Mouse (Mus musculus): Measurements from ENCODE around the gene Rnasek. TPM values are rescaled to one million over a fixed set of nuclear protein-coding genes. Genes with fewer than 3 reads are reported as not detected.

The Rnasek gene
- total and polyA plus RNA-seq, 2 experiments, result 7.7 to 176 TPM

- Histone ChIP-seq H3K36me3 (ENCODE audit: control insufficient read depth, insufficient read depth, low read length) (no peaks in the 10 kb centered on the region), H3K79me2 (ENCODE audit: control insufficient read depth, insufficient read depth, low read length) (peaks cover under 1% of the 10 kb centered on the region; the same call in 1 of the 2 replicates), H3K4me1 (ENCODE audit: control insufficient read depth, insufficient read depth, low read length) (peaks cover 7% of the 10 kb centered on the region), H3K27ac (replicated peaks; ENCODE audit: insufficient read depth, low read depth, low read length) (no peak overlapping the region), H3K4me3 (ENCODE audit: insufficient read depth, low read depth, low read length) (no peak overlapping the region), H3K9ac (ENCODE audit: low read depth, low read length) (no peak overlapping the region), H3K27me3 (ENCODE audit: control insufficient read depth, insufficient read depth, low read length) (no peaks in the 10 kb centered on the region)
- TF ChIP-seq POLR2A (IDR thresholded peaks at IDR 0.05; ENCODE audit: extremely low read depth, insufficient read depth, low read length) (no peak), CTCF (IDR thresholded peaks at IDR 0.05; ENCODE audit: low read depth, low read length) (no peak)
- DNase-seq (ENCODE audit: extremely low read depth, low read depth, low spot score), result no peak
- 76% methylated on average over 12 of the region's 12 CpGs for WGBS
Measured at GRCm38 (mm10) chr11:70235254-70235900, 4.3 kb downstream of the Rnasek start.

- Histone ChIP-seq H3K27ac (replicated peaks; ENCODE audit: insufficient read depth, low read depth, low read length) (no peak overlapping the region), H3K79me2 (ENCODE audit: control insufficient read depth, insufficient read depth, low read length) (no peaks in the 10 kb centered on the region; the same call in 1 of the 2 replicates), H3K9ac (ENCODE audit: low read depth, low read length) (no peak overlapping the region), H3K36me3 (ENCODE audit: control insufficient read depth, insufficient read depth, low read length) (no peaks in the 10 kb centered on the region), H3K27me3 (ENCODE audit: control insufficient read depth, insufficient read depth, low read length) (no peaks in the 10 kb centered on the region), H3K4me3 (ENCODE audit: insufficient read depth, low read depth, low read length) (no peak overlapping the region), H3K4me1 (ENCODE audit: control insufficient read depth, insufficient read depth, low read length) (peaks cover 7% of the 10 kb centered on the region)
- 88% methylated on average over 8 of the region's 8 CpGs for WGBS
- DNase-seq (ENCODE audit: extremely low read depth, low read depth, low spot score), result no peak
- no peak for TF ChIP-seq CTCF (IDR thresholded peaks at IDR 0.05; ENCODE audit: low read depth, low read length)
- TF ChIP-seq POLR2A (IDR thresholded peaks at IDR 0.05; ENCODE audit: extremely low read depth, insufficient read depth, low read length), result no peak
Measured at GRCm38 (mm10) chr11:70234497-70234896, 5.1 kb downstream of the Rnasek start.

DNA sequence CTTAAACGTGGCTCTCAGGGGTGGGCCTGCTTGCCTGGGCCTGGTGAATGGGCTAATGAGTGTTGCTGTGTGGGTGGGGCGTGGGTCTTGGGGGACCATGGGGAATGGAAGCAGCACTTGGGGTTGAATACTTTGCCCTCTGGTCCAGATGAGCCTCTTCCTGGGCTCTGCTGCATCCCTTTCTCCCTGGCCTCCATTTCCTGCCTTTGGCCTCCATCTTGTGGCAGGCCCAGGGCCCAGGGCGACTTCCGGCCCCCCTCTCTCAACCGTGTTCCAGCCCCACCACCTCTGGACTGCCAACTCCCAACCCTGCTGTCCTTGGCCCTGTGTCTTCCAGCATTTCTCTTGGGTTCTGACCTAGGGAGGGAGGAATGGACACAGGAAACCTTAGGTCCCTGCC, 5.6 kb downstream of the Rnasek start:
- no peaks in the 10 kb centered on the region for H3K27me3 ChIP-seq (ENCODE audit: control insufficient read depth, insufficient read depth, low read length)
- H3K36me3 ChIP-seq (ENCODE audit: control insufficient read depth, insufficient read depth, low read length), result no peaks in the 10 kb centered on the region
- H3K4me1 ChIP-seq (ENCODE audit: control insufficient read depth, insufficient read depth, low read length), result peaks cover 7% of the 10 kb centered on the region
- no peak for TF ChIP-seq CTCF (IDR thresholded peaks at IDR 0.05; ENCODE audit: low read depth, low read length)
- TF ChIP-seq POLR2A (IDR thresholded peaks at IDR 0.05; ENCODE audit: extremely low read depth, insufficient read depth, low read length), result no peak
- no peak overlapping the region for H3K9ac ChIP-seq (ENCODE audit: low read depth, low read length)
- H3K79me2 ChIP-seq (ENCODE audit: control insufficient read depth, insufficient read depth, low read length), result no peaks in the 10 kb centered on the region; the same call in 1 of the 2 replicates
- no peak overlapping the region for H3K4me3 ChIP-seq (ENCODE audit: insufficient read depth, low read depth, low read length)
- H3K27ac ChIP-seq (replicated peaks; ENCODE audit: insufficient read depth, low read depth, low read length), result no peak overlapping the region
- DNase-seq (ENCODE audit: extremely low read depth, low read depth, low spot score), result no peak
- 64% methylated on average over 5 of the region's 5 CpGs for WGBS

GRCm38 (mm10) chr11:70233016-70233415, 6.6 kb downstream of the Rnasek start:
- 39% methylated on average over 8 of the region's 8 CpGs for WGBS
- H3K27me3 ChIP-seq (ENCODE audit: control insufficient read depth, insufficient read depth, low read length), result no peaks in the 10 kb centered on the region
- H3K36me3 ChIP-seq (ENCODE audit: control insufficient read depth, insufficient read depth, low read length), result no peaks in the 10 kb centered on the region
- no peak for TF ChIP-seq CTCF (IDR thresholded peaks at IDR 0.05; ENCODE audit: low read depth, low read length)
- H3K9ac ChIP-seq (ENCODE audit: low read depth, low read length), result peak overlapping the region; percentile 69; the same call in 1 of the 2 replicates
- no peaks in the 10 kb centered on the region for H3K79me2 ChIP-seq (ENCODE audit: control insufficient read depth, insufficient read depth, low read length)
- no peak overlapping the region; the same call in 1 of the 2 replicates for H3K27ac ChIP-seq (replicated peaks; ENCODE audit: insufficient read depth, low read depth, low read length)
- peak overlapping the region; percentile 21 for H3K4me3 ChIP-seq (ENCODE audit: insufficient read depth, low read depth, low read length)
- DNase-seq (ENCODE audit: extremely low read depth, low read depth, low spot score), result no peak
- peaks cover 4% of the 10 kb centered on the region; the same call in 1 of the 2 replicates for H3K4me1 ChIP-seq (ENCODE audit: control insufficient read depth, insufficient read depth, low read length)

DNA sequence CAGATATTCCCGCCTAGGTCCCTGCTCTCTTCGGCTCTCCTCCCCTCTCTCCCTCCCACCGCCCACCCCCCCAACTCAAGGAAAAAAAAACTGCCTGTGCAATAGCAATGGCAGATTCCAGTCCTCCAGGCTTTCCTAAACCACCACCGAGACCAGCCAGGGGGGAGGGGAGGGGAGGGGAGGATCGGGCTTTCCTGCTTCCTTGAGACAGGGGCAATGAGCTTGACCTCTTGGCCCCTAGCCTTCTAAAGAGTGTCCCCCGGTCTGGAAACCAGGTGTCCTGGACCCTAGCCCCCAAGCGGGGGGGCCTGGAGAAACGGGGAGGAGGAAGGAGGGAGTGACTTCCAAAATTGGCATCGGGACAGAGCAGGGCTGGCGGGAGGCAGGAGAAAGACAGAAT, 7.1 kb downstream of the Rnasek start:
- Histone ChIP-seq H3K79me2 (ENCODE audit: control insufficient read depth, insufficient read depth, low read length) (no peaks in the 10 kb centered on the region), H3K27ac (replicated peaks; ENCODE audit: insufficient read depth, low read depth, low read length) (peak overlapping the region; percentile 50), H3K9ac (ENCODE audit: low read depth, low read length) (peak overlapping the region; percentile 69), H3K36me3 (ENCODE audit: control insufficient read depth, insufficient read depth, low read length) (no peaks in the 10 kb centered on the region), H3K27me3 (ENCODE audit: control insufficient read depth, insufficient read depth, low read length) (no peaks in the 10 kb centered on the region), H3K4me3 (ENCODE audit: insufficient read depth, low read depth, low read length) (peak overlapping the region; percentile 67), H3K4me1 (ENCODE audit: control insufficient read depth, insufficient read depth, low read length) (peaks cover 4% of the 10 kb centered on the region)
- TF ChIP-seq POLR2A (IDR thresholded peaks at IDR 0.05; ENCODE audit: extremely low read depth, insufficient read depth, low read length) (no peak), CTCF (IDR thresholded peaks at IDR 0.05; ENCODE audit: low read depth, low read length) (no peak)
- DNase-seq (ENCODE audit: extremely low read depth, low read depth, low spot score), result no peak
- 14% methylated on average over 10 of the region's 10 CpGs for WGBS

DNA sequence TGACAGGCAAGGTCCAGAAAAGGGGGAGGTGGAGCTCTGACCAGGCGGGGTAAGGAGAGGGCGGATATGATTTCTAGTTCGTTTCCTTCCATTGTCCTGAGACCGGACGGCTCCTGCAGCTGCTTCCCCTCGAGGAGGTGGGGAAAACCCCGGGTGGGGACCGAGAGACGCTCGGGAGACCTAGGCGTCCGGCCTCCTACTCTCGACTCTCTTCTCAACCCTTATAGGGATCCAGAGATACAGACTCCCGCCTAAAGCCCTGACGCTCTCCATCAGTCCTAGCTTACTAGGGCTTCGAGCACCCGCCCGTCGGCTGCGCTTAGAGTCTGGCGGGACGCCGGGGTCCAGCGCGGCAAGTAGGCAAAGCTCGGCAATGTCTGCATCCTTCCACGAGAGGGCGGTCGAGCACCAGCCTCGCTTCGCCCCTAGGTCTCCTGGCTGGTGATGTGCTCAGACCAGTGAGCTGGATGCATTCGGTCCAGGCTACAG, 9.4 kb downstream of the Rnasek start:
- H3K9ac ChIP-seq (ENCODE audit: low read depth, low read length), result no peak overlapping the region
- WGBS, result 3% methylated on average over 32 of the region's 32 CpGs
- no peaks in the 10 kb centered on the region; the same call in 1 of the 2 replicates for H3K4me1 ChIP-seq (ENCODE audit: control insufficient read depth, insufficient read depth, low read length)
- no peaks in the 10 kb centered on the region for H3K36me3 ChIP-seq (ENCODE audit: control insufficient read depth, insufficient read depth, low read length)
- peak; percentile 33 for DNase-seq (ENCODE audit: extremely low read depth, low read depth, low spot score)
- peak overlapping the region; percentile 18; the same call in 1 of the 2 replicates for H3K27ac ChIP-seq (replicated peaks; ENCODE audit: insufficient read depth, low read depth, low read length)
- H3K4me3 ChIP-seq (ENCODE audit: insufficient read depth, low read depth, low read length), result peak overlapping the region; percentile 30; the same call in 1 of the 2 replicates
- no peaks in the 10 kb centered on the region for H3K27me3 ChIP-seq (ENCODE audit: control insufficient read depth, insufficient read depth, low read length)
- TF ChIP-seq POLR2A (IDR thresholded peaks at IDR 0.05; ENCODE audit: extremely low read depth, insufficient read depth, low read length) (no peak), CTCF (IDR thresholded peaks at IDR 0.05; ENCODE audit: low read depth, low read length) (peak; percentile 99)
- no peaks in the 10 kb centered on the region for H3K79me2 ChIP-seq (ENCODE audit: control insufficient read depth, insufficient read depth, low read length)
